Mouse (Mus musculus) MEL (cell line): ENCODE results near the gene Cluh. TPM values are rescaled to one million over a fixed set of nuclear protein-coding genes. Genes with fewer than 3 reads are reported as not detected.

Experiments used
- DNase-seq: peaks from one replicate; pipeline ENCODE4 v3.0.0; 2011; ENCODE audit warnings: low read depth, low spot score
- H3K27ac ChIP-seq: 2 replicates; pipeline ENCODE4 v1.5.1; 2012; ENCODE audit warnings: low read depth, mild to moderate bottlenecking, control low read depth, low read length, moderate library complexity; ENCODE audit not compliant: control insufficient read depth
- H3K27me3 ChIP-seq, 2 experiments: fragments of 150-350 bp in 1 of 2; sonication (generic) in 1 of 2; 2 replicates each; pipeline ENCODE4 v1.6.1; 2012; ENCODE audit warnings: low read length in 2 of 2, mild to moderate bottlenecking in 2 of 2, improper control_type of control experiment in 1 of 2, moderate library complexity in 1 of 2; ENCODE audit not compliant: insufficient read depth in 2 of 2, control insufficient read depth in 1 of 2
- H3K36me3 ChIP-seq, 2 experiments: 2 replicates each; pipeline ENCODE4 v1.6.1; 2012 to 2014; ENCODE audit warnings: low read length in 2 of 2, improper control_type of control experiment in 1 of 2, inconsistent platforms in 1 of 2, mild to moderate bottlenecking in 1 of 2; ENCODE audit not compliant: insufficient read depth in 2 of 2, control insufficient read depth in 1 of 2
- H3K4me1 ChIP-seq, 2 experiments: fragments of 150-350 bp in 1 of 2; sonication (generic) in 1 of 2; 2 replicates each; pipeline ENCODE4 v1.6.1; 2012; ENCODE audit warnings: low read length in 2 of 2, improper control_type of control experiment in 1 of 2, mild to moderate bottlenecking in 1 of 2; ENCODE audit not compliant: insufficient read depth in 2 of 2, control insufficient read depth in 1 of 2
- H3K4me3 ChIP-seq, 2 experiments: fragments of 150-350 bp in 1 of 2; sonication (generic) in 1 of 2; 2 replicates each; pipeline ENCODE4 v1.5.1; 2012; ENCODE audit warnings: low read depth in 2 of 2, low read length in 2 of 2, mild to moderate bottlenecking in 2 of 2, moderate library complexity in 2 of 2, control low read depth in 1 of 2, improper control_type of control experiment in 1 of 2; ENCODE audit not compliant: control insufficient read depth in 1 of 2, insufficient read depth in 1 of 2
- H3K79me2 ChIP-seq: 2 replicates; pipeline ENCODE4 v1.6.1; 2012; ENCODE audit warnings: mild to moderate bottlenecking, low read length, moderate library complexity; ENCODE audit not compliant: control insufficient read depth, poor library complexity, insufficient read depth
- H3K9ac ChIP-seq: 2 replicates; pipeline ENCODE4 v1.6.1; 2012; ENCODE audit warnings: low read depth, mild to moderate bottlenecking, control low read depth, low read length, moderate library complexity; ENCODE audit not compliant: control insufficient read depth, poor library complexity, severe bottlenecking
- H3K9me3 ChIP-seq: fragments of 150-350 bp; sonication (generic); replicated peaks from 2 replicates; pipeline ENCODE4 v1.6.1; 2012; ENCODE audit warnings: mild to moderate bottlenecking, low read length, improper control_type of control experiment, moderate library complexity; ENCODE audit not compliant: insufficient read depth
- ELF1 ChIP-seq: IDR thresholded peaks from 2 replicates; pipeline ENCODE4 v1.6.1; 2014; ENCODE audit warnings: low read depth, mild to moderate bottlenecking, inconsistent platforms, low read length, improper control_type of control experiment, moderate library complexity
- EP300 ChIP-seq, 2 experiments: IDR thresholded peaks; 2 replicates each; pipeline ENCODE4 v1.6.1; 2011; ENCODE audit warnings: improper control_type of control experiment in 2 of 2, low read length in 2 of 2, low read depth in 1 of 2, mild to moderate bottlenecking in 1 of 2
- ETS1 ChIP-seq: IDR thresholded peaks from 2 replicates; pipeline ENCODE4 v1.6.1; 2012; ENCODE audit warnings: low read depth, mild to moderate bottlenecking, inconsistent platforms, low read length, improper control_type of control experiment, moderate library complexity
- MEF2A ChIP-seq: IDR thresholded peaks from 2 replicates; pipeline ENCODE4 v1.6.1; 2014; ENCODE audit warnings: low read depth, mild to moderate bottlenecking, inconsistent platforms, low read length, improper control_type of control experiment; ENCODE audit not compliant: poor library complexity, insufficient replicate concordance, severe bottlenecking; ENCODE audit errors: extremely low read depth
- NRF1 ChIP-seq: IDR thresholded peaks from 2 replicates; pipeline ENCODE4 v1.6.1; 2014; ENCODE audit warnings: low read depth, mild to moderate bottlenecking, inconsistent platforms, low read length, improper control_type of control experiment, moderate library complexity; ENCODE audit not compliant: poor library complexity, insufficient read depth, severe bottlenecking
- POLR2A ChIP-seq, 2 experiments: IDR thresholded peaks; 2 replicates each; pipeline ENCODE4 v1.6.1; 2011 to 2012; ENCODE audit warnings: low read length in 2 of 2, mild to moderate bottlenecking in 2 of 2, control low read depth in 1 of 2, improper control_type of control experiment in 1 of 2, low read depth in 1 of 2, moderate library complexity in 1 of 2; ENCODE audit not compliant: control insufficient read depth in 1 of 2, insufficient read depth in 1 of 2, poor library complexity in 1 of 2
- POLR2AphosphoS2 ChIP-seq: IDR thresholded peaks from 2 replicates; pipeline ENCODE4 v1.6.1; 2011; ENCODE audit warnings: low read length, improper control_type of control experiment
- POLR2AphosphoS5 ChIP-seq: IDR thresholded peaks from 2 replicates; pipeline ENCODE4 v1.6.1; 2012; ENCODE audit warnings: low read depth, borderline replicate concordance, mild to moderate bottlenecking, inconsistent platforms, low read length, moderate library complexity, mixed read lengths
- RCOR1 ChIP-seq: IDR thresholded peaks from 2 replicates; pipeline ENCODE4 v1.6.1; 2012; ENCODE audit warnings: low read depth, mild to moderate bottlenecking, inconsistent platforms, low read length, improper control_type of control experiment
- TAL1 ChIP-seq: IDR thresholded peaks from 2 replicates; pipeline ENCODE4 v1.6.1; 2012; ENCODE audit warnings: mild to moderate bottlenecking, inconsistent platforms, low read length, moderate library complexity, mixed read lengths
- TCF12 ChIP-seq: IDR thresholded peaks from 2 replicates; pipeline ENCODE4 v1.6.1; 2014; ENCODE audit warnings: low read depth, mild to moderate bottlenecking, inconsistent platforms, low read length, improper control_type of control experiment, moderate library complexity
- USF1 ChIP-seq: IDR thresholded peaks from 2 replicates; pipeline ENCODE4 v1.6.1; 2014; ENCODE audit warnings: low read depth, mild to moderate bottlenecking, inconsistent platforms, low read length, improper control_type of control experiment, moderate library complexity
- ZKSCAN1 ChIP-seq: IDR thresholded peaks from 2 replicates; pipeline ENCODE4 v1.6.1; 2012; ENCODE audit warnings: low read depth, mild to moderate bottlenecking, inconsistent platforms, low read length, improper control_type of control experiment, moderate library complexity
- ZMIZ1 ChIP-seq: IDR thresholded peaks from 2 replicates; pipeline ENCODE4 v1.6.1; 2012; ENCODE audit warnings: low read depth, mild to moderate bottlenecking, inconsistent platforms, low read length, improper control_type of control experiment, moderate library complexity
- polyA plus RNA-seq, 2 experiments: library from polyadenylated mRNA; stranded (reverse) in 1 of 2; unstranded in 1 of 2; fragments of >175 nt in 1 of 2; fragments of >200 nt in 1 of 2; gene quantifications; 2 replicates each; pipeline versions ENCODE4 v1.2.1 to v1.2.4; 2012; ENCODE audit warnings: low replicate concordance in 2 of 2, low read depth in 1 of 2; ENCODE audit not compliant: insufficient read length in 2 of 2, insufficient read depth in 1 of 2, missing spikeins in 1 of 2
- total RNA-seq: library from RNA; depleted of rRNA; stranded (reverse); fragments of 300-350 nt; gene quantifications from 2 replicates; pipeline ENCODE4 v1.2.3, GENCODE M21; 2012

The Cluh gene
- total and polyA plus RNA-seq, 3 experiments: 53.8 to 135 (median 115) TPM

- H3K27me3 ChIP-seq: no peaks in the 10 kb centered on the region
- TF ChIP-seq ELF1: no peak
- TF ChIP-seq MEF2A: no peak
- no peak for TF ChIP-seq NRF1
- 0 out of 4 replicates have a peak, but pooled peaks of 1 of the 2 experiments have one; percentile 4 for TF ChIP-seq POLR2A (IDR thresholded peaks at IDR 0.05; ENCODE audit: control insufficient read depth in 1 of 2, insufficient read depth in 1 of 2, low read depth in 1 of 2, low read length in 2 of 2, poor library complexity in 1 of 2)
- TF ChIP-seq POLR2AphosphoS2: peak; percentile 9; the same call in 1 of the 2 replicates
- H3K4me3 ChIP-seq: no peak overlapping the region
- H3K27ac ChIP-seq: peak overlapping the region; percentile 12; the same call in 1 of the 2 replicates
- peaks cover 0 to 20% of the 10 kb centered on the region in 2 experiments; a peak in 3 of 4 replicates for H3K36me3 ChIP-seq
- no peaks in the 10 kb centered on the region for H3K9me3 ChIP-seq
- H3K4me1 ChIP-seq: peaks cover 0 to 3% of the 10 kb centered on the region in 2 experiments; a peak in 1 of 4 replicates
- DNase-seq: no peak
- H3K9ac ChIP-seq: no peak overlapping the region
- no peaks in the 10 kb centered on the region for H3K79me2 ChIP-seq
Measured at GRCm38 (mm10) chr11:74672901-74673513, 23.7 kb downstream of the Cluh start.

- Histone ChIP-seq H3K4me3 (no peak overlapping the region), H3K9ac (no peak overlapping the region), H3K36me3 (peaks cover 0 to 24% of the 10 kb centered on the region in 2 experiments; a peak in 3 of 4 replicates), H3K79me2 (no peaks in the 10 kb centered on the region), H3K4me1 (peaks cover 0 to 3% of the 10 kb centered on the region in 2 experiments; a peak in 1 of 4 replicates), H3K27me3 (no peaks in the 10 kb centered on the region), H3K27ac (no peak overlapping the region; the same call in 1 of the 2 replicates), H3K9me3 (no peaks in the 10 kb centered on the region)
- DNase-seq: peak; percentile 75
- TF ChIP-seq TAL1: peak; percentile 71
- TF ChIP-seq EP300 (IDR thresholded peaks at IDR 0.05; ENCODE audit: low read depth in 1 of 2, low read length in 2 of 2): peak in 1 of 2 experiments; percentile 21; a peak in 1 of 4 replicates
- peak; percentile 7; the same call in 1 of the 2 replicates for TF ChIP-seq ZMIZ1
- no peak for TF ChIP-seq ETS1
- TF ChIP-seq TCF12: no peak
- TF ChIP-seq POLR2A (IDR thresholded peaks at IDR 0.05; ENCODE audit: control insufficient read depth in 1 of 2, insufficient read depth in 1 of 2, low read depth in 1 of 2, low read length in 2 of 2, poor library complexity in 1 of 2): peak in 1 of 2 experiments; percentile 29; a peak in 1 of 4 replicates
Measured at GRCm38 (mm10) chr11:74673561-74673960, 24.3 kb downstream of the Cluh start.

- H3K79me2 ChIP-seq: no peaks in the 10 kb centered on the region
- peaks cover 0 to 3% of the 10 kb centered on the region in 2 experiments; a peak in 1 of 4 replicates for H3K4me1 ChIP-seq
- H3K9ac ChIP-seq: no peak overlapping the region
- TF ChIP-seq ZKSCAN1: no peak
- no peak for TF ChIP-seq NRF1
- 0 out of 2 replicates have a peak, but pooled peaks have one; percentile 6 for TF ChIP-seq POLR2AphosphoS5
- TF ChIP-seq USF1: no peak
- TF ChIP-seq RCOR1: no peak
- TF ChIP-seq POLR2AphosphoS2: peak; percentile 25; the same call in 1 of the 2 replicates
- TF ChIP-seq, all 39 proteins: peak for 2
- Histone ChIP-seq H3K27me3 (no peaks in the 10 kb centered on the region), H3K4me3 (no peak overlapping the region), H3K27ac (no peak overlapping the region), H3K36me3 (peaks cover 0 to 31% of the 10 kb centered on the region in 2 experiments; a peak in 3 of 4 replicates), H3K9me3 (no peaks in the 10 kb centered on the region)
- DNase-seq: no peak
Measured at GRCm38 (mm10) chr11:74674713-74675112, 25.4 kb downstream of the Cluh start.
